Mouse (Mus musculus): ENCODE results near the gene Ncoa7. TPM values are rescaled to one million over a fixed set of nuclear protein-coding genes. Genes with fewer than 3 reads are reported as not detected.

Gene Ncoa7
- polyA plus RNA-seq, 1 experiment from 2014 or later = 11.2 TPM

DNA sequence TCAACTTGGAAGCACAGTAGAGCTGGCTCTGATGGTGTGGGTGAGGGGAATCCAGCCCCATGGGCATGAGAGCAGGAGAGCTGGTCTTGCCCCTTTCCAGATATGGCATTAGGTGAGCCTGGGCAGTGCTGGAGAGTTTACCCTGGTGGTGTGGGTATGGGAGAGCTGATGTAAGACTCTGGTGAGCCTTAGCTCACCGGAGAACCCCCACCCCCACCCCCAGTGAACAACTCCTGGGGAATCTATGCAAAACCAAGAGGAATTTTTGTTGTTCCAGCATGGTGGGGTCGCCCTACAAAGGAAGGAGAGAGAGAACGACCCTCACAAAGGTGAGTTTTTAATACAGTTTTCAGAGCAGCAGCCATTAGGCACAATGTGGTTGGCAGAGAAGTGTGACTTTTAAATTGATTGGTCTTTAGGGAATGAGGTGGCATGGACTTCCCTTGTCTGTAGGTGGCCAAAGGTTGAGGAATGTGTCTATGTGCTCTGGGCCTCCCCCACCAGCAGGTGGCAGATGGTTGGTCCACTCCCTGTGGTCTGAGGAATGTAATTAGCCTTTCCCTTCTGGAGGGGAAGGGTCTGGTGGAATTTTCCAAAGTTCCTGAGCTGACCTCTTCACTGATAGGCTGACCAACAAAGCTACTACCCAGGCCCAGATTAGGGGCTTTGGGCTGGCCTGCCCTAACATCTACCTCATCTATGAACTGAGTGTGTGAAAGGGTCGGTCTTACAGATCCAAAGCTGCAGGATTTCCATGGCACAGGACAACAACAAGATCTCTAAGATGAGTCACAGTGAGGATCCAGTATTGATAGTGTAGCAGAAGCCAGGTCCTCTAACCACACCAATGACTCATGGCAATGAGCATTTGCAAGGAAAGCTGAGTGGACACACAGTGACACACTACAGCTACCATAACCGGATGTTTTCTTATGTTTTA lies 73.7 kb downstream of the Ncoa7 start:
- Histone ChIP-seq H3K27ac (no peak overlapping the region), H3K9ac (no peak overlapping the region), H3K4me1 (no peaks in the 10 kb centered on the region), H3K4me2 (replicated peaks) (no peak overlapping the region), H3K36me3 (no peaks in the 10 kb centered on the region), H3K9me3 (no peaks in the 10 kb centered on the region), H3K4me3 (no peak overlapping the region), H3K27me3 (replicated peaks) (no peaks in the 10 kb centered on the region)
- ATAC-seq (ENCODE audit: low FRiP score, low read depth) = no peak
- WGBS = 83% methylated on average over 5 of the region's 5 CpGs

DNA sequence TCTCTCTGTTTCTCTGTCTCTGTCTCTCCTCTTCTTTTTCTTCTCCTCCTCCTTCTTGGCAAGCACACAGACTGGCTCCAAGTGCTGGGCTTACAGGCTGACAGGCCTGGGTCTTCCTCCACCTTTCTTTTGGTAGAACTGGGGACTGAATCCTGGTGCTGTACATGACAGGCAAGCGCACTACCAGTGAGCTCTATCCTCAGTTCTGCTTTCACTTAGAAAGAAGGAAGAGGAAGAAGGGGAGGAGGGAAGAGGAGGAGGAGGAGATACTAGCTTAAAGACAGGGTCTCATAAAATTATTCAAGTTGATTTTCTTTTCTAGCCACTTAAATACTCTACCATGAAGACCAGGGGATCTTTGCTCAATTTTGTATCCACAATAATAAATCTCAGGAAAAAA lies 80.1 kb downstream of the Ncoa7 start:
- no peaks in the 10 kb centered on the region for H3K9me3 ChIP-seq
- H3K4me3 ChIP-seq = no peak overlapping the region
- no peaks in the 10 kb centered on the region for H3K4me1 ChIP-seq
- WGBS = 90% methylated on average over 1 of the region's 1 CpGs
- H3K27me3 ChIP-seq (replicated peaks) = no peaks in the 10 kb centered on the region
- H3K27ac ChIP-seq = no peak overlapping the region
- H3K4me2 ChIP-seq (replicated peaks) = no peak overlapping the region
- no peak for ATAC-seq (ENCODE audit: low FRiP score, low read depth)
- H3K36me3 ChIP-seq = no peaks in the 10 kb centered on the region
- H3K9ac ChIP-seq = no peak overlapping the region

- Histone ChIP-seq H3K4me3 (no peak overlapping the region), H3K27ac (no peak overlapping the region), H3K9me3 (no peaks in the 10 kb centered on the region), H3K9ac (no peak overlapping the region), H3K4me1 (no peaks in the 10 kb centered on the region), H3K36me3 (no peaks in the 10 kb centered on the region), H3K4me2 (replicated peaks) (no peak overlapping the region), H3K27me3 (replicated peaks) (no peaks in the 10 kb centered on the region)
- WGBS = 94% methylated on average over 3 of the region's 3 CpGs
- ATAC-seq (ENCODE audit: low FRiP score, low read depth) = peak; percentile 51
Observed at GRCm38 (mm10) chr10:30720556-30720955, 82.6 kb downstream of the Ncoa7 start.

DNA sequence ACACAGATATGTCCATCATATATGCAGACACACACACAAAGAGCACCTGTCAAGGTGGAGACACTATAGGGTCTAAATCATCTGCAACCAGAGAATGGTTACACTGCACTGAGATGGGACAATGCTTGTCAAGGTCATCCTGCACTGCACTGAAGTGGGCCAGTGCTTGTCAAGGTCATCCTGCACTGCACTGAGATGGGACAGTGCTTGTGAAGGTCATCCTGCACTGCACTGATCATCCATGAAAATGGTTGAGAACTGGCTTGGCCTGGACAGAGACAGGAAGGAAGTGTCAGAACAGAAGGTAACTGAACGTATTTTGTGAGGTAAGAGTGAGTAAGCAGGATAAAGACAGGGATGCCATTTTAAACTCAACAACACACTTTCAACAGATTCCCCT lies 83.2 kb downstream of the Ncoa7 start:
- Histone ChIP-seq H3K4me2 (replicated peaks) (no peak overlapping the region), H3K27me3 (replicated peaks) (no peaks in the 10 kb centered on the region), H3K9me3 (no peaks in the 10 kb centered on the region), H3K27ac (no peak overlapping the region), H3K9ac (no peak overlapping the region), H3K4me3 (no peak overlapping the region), H3K36me3 (no peaks in the 10 kb centered on the region), H3K4me1 (no peaks in the 10 kb centered on the region)
- 95% methylated on average over 1 of the region's 1 CpGs for WGBS
- ATAC-seq (ENCODE audit: low FRiP score, low read depth) = no peak

DNA sequence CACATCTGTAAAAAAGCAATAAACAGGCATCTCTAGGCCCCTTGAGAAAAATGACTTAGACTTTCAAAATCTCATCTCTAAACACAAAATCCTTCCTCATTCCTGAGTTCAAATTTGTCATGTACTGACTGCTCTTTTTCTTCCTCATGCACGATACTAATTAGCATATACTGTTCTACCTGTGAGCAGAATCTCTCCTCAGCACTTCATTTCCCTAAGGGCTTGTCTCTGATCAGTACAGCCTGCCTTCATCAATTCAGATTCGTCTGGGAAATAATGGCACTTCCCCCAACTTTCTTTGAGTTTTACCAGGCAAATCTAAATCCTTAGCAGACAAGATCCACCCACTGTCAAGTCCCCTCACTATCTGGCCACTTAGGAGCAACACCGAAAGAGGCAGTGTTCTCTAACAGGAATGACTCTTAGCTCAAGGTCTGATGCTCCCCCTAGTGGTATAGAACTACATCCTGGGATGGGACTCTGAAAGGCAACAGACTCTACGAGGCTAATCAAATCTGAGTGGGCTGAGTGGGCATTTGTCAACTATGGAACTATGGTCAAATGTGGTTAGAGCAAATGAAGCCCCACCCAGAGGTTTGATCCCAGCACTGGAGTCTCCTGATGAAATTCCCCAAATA lies 84.3 kb downstream of the Ncoa7 start:
- WGBS = 24% methylated on average over 4 of the region's 4 CpGs
- Histone ChIP-seq H3K36me3 (no peaks in the 10 kb centered on the region), H3K9ac (no peak overlapping the region), H3K27me3 (replicated peaks) (no peaks in the 10 kb centered on the region), H3K4me3 (no peak overlapping the region), H3K27ac (no peak overlapping the region), H3K4me1 (no peaks in the 10 kb centered on the region), H3K9me3 (no peaks in the 10 kb centered on the region), H3K4me2 (replicated peaks) (no peak overlapping the region)
- ATAC-seq (ENCODE audit: low FRiP score, low read depth) = peak; percentile 66

- Histone ChIP-seq H3K4me3 (no peak overlapping the region), H3K27ac (no peak overlapping the region), H3K4me2 (replicated peaks) (no peak overlapping the region), H3K9ac (no peak overlapping the region), H3K4me1 (no peaks in the 10 kb centered on the region), H3K27me3 (replicated peaks) (no peaks in the 10 kb centered on the region), H3K36me3 (no peaks in the 10 kb centered on the region), H3K9me3 (no peaks in the 10 kb centered on the region)
- no peak for ATAC-seq (ENCODE audit: low FRiP score, low read depth)
Observed at GRCm38 (mm10) chr10:30716171-30716570, 87.0 kb downstream of the Ncoa7 start.

DNA sequence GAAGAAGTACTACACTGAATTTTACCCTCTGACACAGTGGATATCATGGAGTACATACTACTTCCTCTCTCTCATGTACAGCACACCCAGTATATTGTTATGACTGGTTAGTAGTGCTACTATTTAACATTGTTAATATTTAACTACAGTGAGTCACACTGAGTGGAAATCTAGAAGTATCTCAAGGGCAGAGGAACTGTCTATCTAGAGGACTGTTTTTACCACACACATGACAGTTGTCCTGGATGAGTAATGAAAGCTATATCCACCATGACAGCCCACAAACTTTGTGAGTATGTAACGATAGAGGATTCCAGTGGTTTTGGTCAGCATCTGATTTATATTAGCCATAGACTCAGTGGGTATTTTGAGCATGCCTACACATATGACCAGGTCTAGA lies 90.6 kb downstream of the Ncoa7 start:
- Histone ChIP-seq H3K4me3 (no peak overlapping the region), H3K9ac (no peak overlapping the region), H3K4me1 (no peaks in the 10 kb centered on the region), H3K27me3 (replicated peaks) (no peaks in the 10 kb centered on the region), H3K36me3 (no peaks in the 10 kb centered on the region), H3K4me2 (replicated peaks) (no peak overlapping the region), H3K27ac (no peak overlapping the region), H3K9me3 (no peaks in the 10 kb centered on the region)
- WGBS = 91% methylated on average over 1 of the region's 1 CpGs
- no peak for ATAC-seq (ENCODE audit: low FRiP score, low read depth)

DNA sequence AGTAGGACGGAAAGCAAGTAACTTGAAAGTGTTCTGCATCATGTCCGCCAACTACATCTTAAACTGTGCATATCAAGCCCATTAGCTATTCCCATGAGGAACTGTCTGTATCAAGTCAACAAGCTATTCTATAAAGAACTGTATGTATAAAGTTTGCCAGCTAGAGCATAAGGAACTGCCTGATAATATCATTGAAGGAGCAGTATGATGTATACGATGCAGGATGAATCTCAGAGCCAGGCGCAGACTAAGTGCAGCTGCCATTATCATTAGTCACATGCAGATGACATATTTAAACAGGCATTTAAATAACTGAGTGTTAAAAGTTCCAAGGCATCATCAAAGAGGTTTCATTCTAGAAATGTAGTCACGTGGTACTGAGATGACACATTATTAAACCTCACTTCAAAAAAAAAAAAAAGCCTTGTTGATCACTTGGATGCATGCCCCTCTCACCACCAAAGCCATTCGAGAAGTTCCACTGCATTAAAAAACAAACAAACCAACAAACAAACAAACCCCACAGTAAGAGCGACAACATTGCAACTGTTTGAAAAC lies 93.2 kb downstream of the Ncoa7 start:
- no peak for ATAC-seq (ENCODE audit: low FRiP score, low read depth)
- Histone ChIP-seq H3K27me3 (replicated peaks) (no peaks in the 10 kb centered on the region), H3K9ac (no peak overlapping the region), H3K4me1 (no peaks in the 10 kb centered on the region), H3K27ac (no peak overlapping the region), H3K9me3 (no peaks in the 10 kb centered on the region), H3K36me3 (no peaks in the 10 kb centered on the region), H3K4me2 (replicated peaks) (no peak overlapping the region), H3K4me3 (no peak overlapping the region)
- 92% methylated on average over 7 of the region's 7 CpGs for WGBS

- WGBS = 78% methylated on average over 5 of the region's 5 CpGs
- H3K9me3 ChIP-seq = no peaks in the 10 kb centered on the region
Observed at GRCm38 (mm10) chr10:30708039-30708438, 95.1 kb downstream of the Ncoa7 start.

GRCm38 (mm10) chr10:30702663-30703062 lies 100.5 kb downstream of the Ncoa7 start:
- Histone ChIP-seq H3K36me3 (no peaks in the 10 kb centered on the region), H3K9ac (no peak overlapping the region), H3K4me2 (replicated peaks) (no peak overlapping the region), H3K9me3 (no peaks in the 10 kb centered on the region), H3K27me3 (replicated peaks) (no peaks in the 10 kb centered on the region), H3K4me3 (no peak overlapping the region), H3K4me1 (no peaks in the 10 kb centered on the region), H3K27ac (no peak overlapping the region)
- no peak for ATAC-seq (ENCODE audit: low FRiP score, low read depth)
- 89% methylated on average over 1 of the region's 1 CpGs for WGBS

More at GRCm38 (mm10) chr10:30708039-30708438, 95.1 kb downstream of the Ncoa7 start:
- Histone ChIP-seq H3K27me3 (replicated peaks) (no peaks in the 10 kb centered on the region), H3K4me3 (no peak overlapping the region), H3K27ac (no peak overlapping the region), H3K9ac (no peak overlapping the region), H3K4me1 (no peaks in the 10 kb centered on the region), H3K36me3 (no peaks in the 10 kb centered on the region), H3K4me2 (replicated peaks) (no peak overlapping the region)
- no peak for ATAC-seq (ENCODE audit: low FRiP score, low read depth)

DNA sequence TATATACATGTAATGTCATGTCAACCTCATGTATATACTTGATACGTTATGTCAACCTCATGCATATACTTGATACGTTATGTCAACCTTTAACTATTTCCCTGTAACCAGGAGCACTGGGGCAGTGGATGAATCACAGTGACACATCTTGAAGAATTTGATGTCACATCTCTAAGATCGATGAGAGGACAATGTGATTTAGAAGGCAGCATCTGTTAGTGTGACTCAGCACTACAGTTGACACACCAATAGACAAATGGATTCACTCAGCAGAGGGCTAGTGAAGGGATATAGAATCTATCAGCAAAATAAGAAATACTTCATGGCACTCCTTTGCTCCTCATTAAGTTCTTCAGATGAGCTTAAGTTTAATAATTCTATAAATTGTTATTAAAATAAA lies 116.3 kb downstream of the Ncoa7 start:
- Histone ChIP-seq H3K4me3 (no peak overlapping the region), H3K4me2 (replicated peaks) (no peak overlapping the region), H3K27me3 (replicated peaks) (no peaks in the 10 kb centered on the region), H3K4me1 (no peaks in the 10 kb centered on the region), H3K36me3 (peaks cover 12% of the 10 kb centered on the region; the same call in 1 of the 2 replicates), H3K9ac (no peak overlapping the region), H3K27ac (no peak overlapping the region), H3K9me3 (no peaks in the 10 kb centered on the region)
- WGBS = 90% methylated on average over 3 of the region's 3 CpGs
- no peak for ATAC-seq (ENCODE audit: low FRiP score, low read depth)

- no peak overlapping the region for H3K4me2 ChIP-seq (replicated peaks)
- H3K4me1 ChIP-seq = no peaks in the 10 kb centered on the region
- no peak overlapping the region for H3K9ac ChIP-seq
- ATAC-seq (ENCODE audit: low FRiP score, low read depth) = no peak
- 91% methylated on average over 4 of the region's 4 CpGs for WGBS
- no peak overlapping the region for H3K4me3 ChIP-seq
- no peaks in the 10 kb centered on the region for H3K36me3 ChIP-seq
- no peaks in the 10 kb centered on the region for H3K9me3 ChIP-seq
- no peak overlapping the region for H3K27ac ChIP-seq
- H3K27me3 ChIP-seq (replicated peaks) = no peaks in the 10 kb centered on the region
Observed at GRCm38 (mm10) chr10:30683449-30683848, 119.7 kb downstream of the Ncoa7 start.

All from neural tube, embryonic 12.5 days (tissue).